Mouse (Mus musculus): ENCODE measurements around the gene Mslnl.
A peak's percentile ranks its signal among the peaks of the same experiment; 100 is the strongest.

Mslnl gene

DNA sequence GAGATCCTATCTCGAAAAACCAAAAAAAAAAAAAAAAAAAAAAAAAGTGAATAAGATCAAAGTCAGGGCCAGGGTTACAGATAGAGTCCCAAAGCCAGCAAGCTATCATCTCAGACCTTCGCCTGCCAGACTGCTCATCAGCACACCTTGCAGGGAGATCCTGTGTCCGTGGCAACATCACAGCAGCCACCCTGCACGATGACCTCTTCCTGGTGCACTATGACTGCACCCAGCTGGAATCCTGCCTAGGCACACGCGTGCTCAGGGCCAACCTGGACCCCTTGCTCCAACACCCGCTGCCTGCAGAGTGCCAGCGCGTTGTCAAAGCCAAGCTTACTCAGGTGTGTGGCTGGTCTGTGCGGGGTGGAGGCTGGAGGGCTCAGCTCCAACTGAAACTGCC lies 8.5 kb downstream of the Mslnl start:
- no peak for DNase-seq (ENCODE audit: inconsistent ontology term)

DNA sequence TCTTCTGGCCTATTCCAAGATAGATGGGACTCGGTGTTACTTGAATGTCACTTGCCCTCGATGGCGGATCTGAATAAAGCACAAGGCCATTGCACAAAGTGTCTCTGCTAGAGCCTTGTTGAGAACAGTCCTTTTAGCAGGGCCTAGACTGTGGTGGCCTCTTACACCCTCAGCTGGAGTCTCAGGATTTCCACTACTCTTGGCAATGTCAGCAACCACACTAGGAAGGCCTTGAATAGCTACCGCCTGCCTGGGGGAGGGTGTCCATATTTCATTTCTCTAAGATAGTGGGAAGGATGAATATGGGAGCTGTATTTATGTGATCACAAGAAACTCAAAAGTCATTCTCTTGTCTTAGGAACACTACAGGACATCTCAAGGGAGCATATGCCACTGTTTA lies 12.4 kb downstream of the Mslnl start:
- no peak for DNase-seq (ENCODE audit: inconsistent ontology term)

DNA sequence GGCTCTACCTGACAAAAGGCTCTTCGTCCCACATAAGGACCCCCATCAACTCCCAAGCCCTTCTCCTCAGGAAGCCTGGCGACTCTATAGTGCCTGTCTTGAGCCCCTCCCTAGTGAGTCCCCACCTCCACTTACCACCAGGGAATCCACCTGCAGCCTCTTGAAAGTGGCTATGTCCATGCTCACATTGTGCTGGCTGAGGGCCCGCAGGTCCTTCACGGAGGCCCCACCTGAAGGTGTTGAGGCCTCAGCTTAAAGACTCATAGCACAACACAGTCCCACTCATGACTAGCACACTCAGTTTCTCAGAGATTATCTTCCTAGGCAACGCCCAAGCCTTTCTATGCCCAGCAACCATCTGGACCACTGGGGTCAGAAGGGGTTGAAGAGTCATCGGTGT lies 13.5 kb downstream of the Mslnl start:
- no peak for DNase-seq (ENCODE audit: inconsistent ontology term)

GRCm38 (mm10) chr17:25751446-25751845 lies 15.6 kb downstream of the Mslnl start:
- peak; percentile 82 for DNase-seq (ENCODE audit: inconsistent ontology term)

DNA sequence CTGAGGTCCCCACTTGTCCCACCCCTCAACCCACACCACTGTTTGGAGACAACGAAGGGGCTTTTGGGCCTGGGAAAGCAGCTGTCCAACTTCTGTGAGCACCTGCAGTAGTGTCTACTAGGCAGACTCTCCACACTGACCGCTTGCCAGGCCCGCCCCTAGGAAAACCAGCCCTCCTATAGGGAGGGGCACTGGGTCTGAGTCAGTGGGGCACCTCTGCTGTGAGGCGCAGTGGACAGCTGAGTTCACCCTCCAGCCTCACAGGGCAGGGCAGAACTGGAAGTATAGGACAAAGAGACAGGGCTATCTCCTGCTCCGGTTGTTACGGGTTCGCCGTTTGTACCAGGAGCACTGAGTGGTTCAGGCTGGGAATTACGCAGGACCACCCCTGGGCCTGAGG lies 18.4 kb downstream of the Mslnl start, which contains the start of gene Msln:
Gene Msln, minus strand, starts transcription at position 138 of the 400 bp plus-strand sequence.
- no peak for DNase-seq (ENCODE audit: inconsistent ontology term)

GRCm38 (mm10) chr17:25755086-25755485 lies 19.2 kb downstream of the Mslnl start:
- DNase-seq (ENCODE audit: inconsistent ontology term) = no peak

DNA sequence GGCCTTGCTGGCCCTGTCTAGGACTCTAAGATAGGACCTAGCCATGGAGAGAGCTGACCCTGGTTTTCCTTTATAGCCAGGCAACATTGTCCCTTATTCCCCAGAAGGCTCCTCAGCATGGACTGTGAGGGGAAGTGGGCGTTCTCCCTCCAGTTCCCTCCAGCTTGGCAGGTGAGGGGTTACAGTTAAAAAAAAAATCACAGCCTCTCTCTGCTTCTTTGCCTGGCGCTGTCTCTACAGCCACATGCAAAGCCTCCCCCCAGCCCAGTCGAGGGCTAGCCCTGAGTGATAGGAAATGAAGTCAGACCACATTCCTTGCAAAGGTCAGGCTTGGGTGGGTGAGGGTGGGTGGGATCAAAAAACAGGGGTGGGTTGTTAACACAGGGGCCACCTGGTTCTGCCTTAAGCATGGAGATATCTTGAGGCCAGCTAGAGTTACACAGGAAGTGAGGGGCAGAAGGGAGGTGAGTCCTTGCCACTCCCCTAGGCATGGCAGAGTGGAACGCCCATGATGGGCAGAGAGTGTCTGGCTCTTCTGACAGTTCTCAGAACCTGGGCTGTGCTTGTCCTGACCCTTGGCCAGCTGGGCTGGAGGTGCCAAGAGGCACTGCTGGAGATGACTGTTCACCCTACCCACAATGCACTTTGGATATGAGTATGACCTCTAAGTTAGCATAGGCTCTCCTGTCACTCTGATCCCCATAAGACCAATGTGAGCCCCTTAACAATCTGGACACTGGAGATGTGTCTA lies 20.0 kb downstream of the Mslnl start:
- DNase-seq (ENCODE audit: inconsistent ontology term) = no peak

GRCm38 (mm10) chr17:25756378-25757242 lies 20.8 kb downstream of the Mslnl start:
- peak; percentile 87 for DNase-seq (ENCODE audit: inconsistent ontology term)

- no peak for DNase-seq (ENCODE audit: inconsistent ontology term)
These were observed 21.8 kb downstream of the Mslnl start for GRCm38 (mm10) chr17:25757691-25758090.

- no peak for DNase-seq (ENCODE audit: inconsistent ontology term)
These were observed 24.3 kb downstream of the Mslnl start for GRCm38 (mm10) chr17:25760148-25760547.

- DNase-seq (ENCODE audit: inconsistent ontology term) = no peak
These were observed 25.7 kb downstream of the Mslnl start for GRCm38 (mm10) chr17:25761561-25761970.

DNA sequence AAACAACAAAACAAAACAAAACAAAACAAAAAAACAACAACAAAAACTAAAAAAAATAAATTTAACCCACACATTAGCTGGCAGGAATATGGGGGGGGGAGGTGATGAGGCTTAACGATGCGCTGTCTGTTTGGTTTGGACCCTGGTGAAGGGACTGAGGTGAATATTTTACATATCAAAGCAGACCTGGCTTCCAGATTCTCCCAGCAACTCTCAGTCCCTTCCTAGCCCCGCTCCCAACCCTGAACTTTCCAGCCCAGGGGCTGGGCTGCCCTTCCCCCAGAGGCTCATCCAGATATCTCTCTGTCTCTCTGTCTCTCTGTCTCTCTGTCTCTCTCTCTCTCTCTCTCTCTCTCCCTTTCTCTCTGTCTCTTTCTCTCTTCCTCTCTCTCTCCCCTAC lies 26.7 kb downstream of the Mslnl start:
- no peak for DNase-seq (ENCODE audit: inconsistent ontology term)

- DNase-seq (ENCODE audit: inconsistent ontology term) = peak; percentile 55
These were observed 30.0 kb downstream of the Mslnl start for GRCm38 (mm10) chr17:25765886-25766285.

DNA sequence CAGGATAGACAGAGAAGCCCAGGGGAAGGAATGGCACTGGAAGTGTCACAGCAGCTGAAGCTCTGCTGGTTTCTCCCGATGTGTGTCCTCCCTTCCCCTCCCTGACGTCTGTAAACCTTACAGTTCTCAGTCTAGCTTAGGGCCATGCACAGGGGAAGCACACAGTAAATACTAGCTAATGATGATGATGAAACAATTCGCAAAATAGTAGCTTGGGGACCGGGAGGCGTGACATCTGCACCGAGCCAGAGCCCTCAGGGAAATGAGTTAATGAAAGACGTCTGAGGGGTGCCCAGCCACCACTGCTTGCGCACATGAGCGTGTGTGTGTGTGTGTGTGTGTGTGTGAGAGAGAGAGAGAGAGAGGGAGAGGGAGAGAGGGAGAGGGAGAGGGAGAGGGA lies 33.5 kb downstream of the Mslnl start:
- no peak for DNase-seq (ENCODE audit: inconsistent ontology term)

GRCm38 (mm10) chr17:25773549-25774120 lies 37.8 kb downstream of the Mslnl start, which contains the start of gene Narfl:
Gene Narfl, plus strand, starts transcription at chr17:25773776.
- DNase-seq (ENCODE audit: inconsistent ontology term) = peak; percentile 96

DNA sequence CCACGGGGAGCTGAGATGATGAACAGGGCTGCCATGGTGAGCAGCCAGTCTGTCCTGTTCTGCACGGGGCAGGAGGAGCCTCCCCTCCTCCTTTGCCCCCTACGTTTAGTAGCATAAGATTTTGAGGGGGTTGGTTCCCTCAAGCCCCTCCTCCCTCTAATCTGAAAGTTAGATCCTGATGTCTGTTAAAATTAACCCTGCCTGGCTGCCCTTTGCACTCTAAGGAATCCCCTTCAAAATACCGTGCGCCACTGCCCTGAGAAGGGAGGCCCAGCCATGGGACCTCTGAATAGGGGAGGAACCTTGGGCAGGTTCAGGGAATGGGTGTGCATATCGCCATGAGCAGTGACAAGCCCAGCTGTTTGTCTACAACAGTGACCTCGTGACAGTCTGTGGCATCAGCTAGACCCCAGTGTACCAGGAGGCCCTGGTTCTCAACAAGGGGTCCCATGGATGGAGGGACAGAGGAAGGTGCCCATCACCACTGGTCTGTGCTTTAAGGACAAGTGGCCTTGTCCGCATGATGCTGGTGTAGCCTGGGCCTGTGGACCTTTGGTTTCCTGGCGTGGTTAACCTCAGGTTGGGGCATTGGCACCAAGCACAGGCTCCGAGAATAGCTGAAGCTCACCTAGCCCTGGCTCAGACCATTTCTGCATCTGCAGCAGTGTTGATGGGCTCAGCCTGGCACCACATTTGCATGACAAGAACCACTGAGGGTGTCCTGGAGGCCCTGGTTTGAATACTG lies 39.6 kb downstream of the Mslnl start:
- DNase-seq (ENCODE audit: inconsistent ontology term) = no peak

- DNase-seq (ENCODE audit: inconsistent ontology term) = no peak
These were observed 42.1 kb downstream of the Mslnl start for GRCm38 (mm10) chr17:25777948-25778347.

GRCm38 (mm10) chr17:25781339-25781738 lies 45.5 kb downstream of the Mslnl start:
- no peak for DNase-seq (ENCODE audit: inconsistent ontology term)

- DNase-seq (ENCODE audit: inconsistent ontology term) = no peak
These were observed 47.2 kb downstream of the Mslnl start for GRCm38 (mm10) chr17:25783086-25783485.

DNA sequence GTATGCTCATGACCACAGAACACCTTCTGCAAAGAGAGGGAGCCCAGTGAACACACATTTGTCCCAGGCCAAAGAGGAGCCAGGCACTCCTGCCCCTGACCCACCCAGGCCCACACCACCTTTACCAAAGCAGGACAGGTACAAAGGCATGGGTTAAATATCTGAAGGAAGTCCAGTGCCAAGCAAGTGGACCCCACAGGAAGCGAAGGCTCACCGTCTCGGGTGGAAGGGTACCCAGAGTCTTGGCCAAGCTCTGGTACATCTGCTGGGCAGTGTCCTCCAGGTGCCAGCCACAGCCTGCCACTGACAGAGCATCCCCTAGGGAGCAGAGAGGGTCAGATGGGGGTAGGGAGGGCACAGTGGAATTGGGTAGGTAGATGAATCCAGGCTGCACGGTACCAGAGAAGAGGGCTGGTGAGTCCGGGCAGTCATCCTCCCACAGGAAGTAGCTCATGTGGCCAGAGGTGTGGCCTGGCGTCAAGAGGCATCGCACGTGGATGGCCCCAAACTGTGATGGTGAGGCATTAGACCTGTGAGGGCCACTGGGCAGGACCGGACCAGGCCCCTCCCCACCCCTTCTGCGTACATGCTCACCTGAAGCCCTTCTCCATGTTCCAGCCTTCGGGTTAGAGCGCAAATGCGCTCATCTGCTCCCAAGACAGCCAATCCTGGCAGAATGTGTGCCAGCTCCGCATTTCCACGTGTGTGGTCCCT lies 48.2 kb downstream of the Mslnl start:
- DNase-seq (ENCODE audit: inconsistent ontology term) = no peak

GRCm38 (mm10) chr17:25785281-25785745 lies 49.5 kb downstream of the Mslnl start, which contains the start of gene Haghl:
Gene Haghl, minus strand, starts transcription at chr17:25785673.
- peak; percentile 91 for DNase-seq (ENCODE audit: inconsistent ontology term)

Measured in Muller cell, postnatal 12 days (primary cell).